Mouse (Mus musculus): Measurements from ENCODE around the gene Gm960.
"Not testable (repeated sequence)": the region's sequence is repeated elsewhere in the genome, so short reads cannot be mapped to it uniquely, and the experiment has no call there.

Gene Gm960

DNA sequence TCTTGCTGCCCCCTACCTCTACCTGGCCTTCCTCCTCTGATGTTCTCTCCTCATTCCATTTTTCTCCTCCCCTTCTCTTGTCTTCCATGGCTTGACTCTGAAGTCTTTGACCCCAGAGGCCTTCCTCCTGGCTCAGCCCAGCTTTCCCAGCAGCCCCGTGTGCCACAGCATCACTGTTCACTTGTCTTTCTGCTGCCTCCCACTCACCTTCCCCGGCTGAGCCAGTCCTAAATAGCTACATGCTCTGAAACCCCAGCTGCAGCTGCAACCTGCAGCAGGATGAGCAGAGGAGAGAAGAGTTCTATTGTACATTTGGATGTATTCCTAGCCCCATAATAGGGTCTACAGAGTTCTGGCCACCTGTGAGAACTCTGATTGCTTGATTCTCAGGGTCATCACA, 111.0 kb downstream of the Gm960 start:
- DNase-seq = no peak

GRCm38 (mm10) chr19:4586783-4587182, 111.7 kb downstream of the Gm960 start:
- DNase-seq = not testable (repeated sequence)

DNA sequence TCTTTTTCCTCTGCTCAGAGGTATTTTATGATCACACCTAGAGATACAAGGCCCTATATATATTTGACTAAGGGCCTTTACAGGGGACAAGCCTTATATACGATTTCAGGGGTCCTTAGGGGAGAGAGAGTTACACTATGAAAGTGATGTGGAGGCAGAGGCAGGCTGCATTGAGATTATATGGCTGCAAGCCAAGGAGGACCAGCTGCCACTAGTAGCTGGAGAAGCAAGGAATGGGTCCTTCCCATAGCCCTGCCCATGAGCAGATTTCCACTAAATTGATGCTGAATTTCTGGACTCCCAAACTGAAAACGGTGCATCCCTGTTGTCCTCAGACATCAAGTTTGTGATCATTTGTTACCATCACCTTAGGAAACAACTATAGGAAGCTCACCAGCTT, 114.6 kb downstream of the Gm960 start:
- no peak for DNase-seq

DNA sequence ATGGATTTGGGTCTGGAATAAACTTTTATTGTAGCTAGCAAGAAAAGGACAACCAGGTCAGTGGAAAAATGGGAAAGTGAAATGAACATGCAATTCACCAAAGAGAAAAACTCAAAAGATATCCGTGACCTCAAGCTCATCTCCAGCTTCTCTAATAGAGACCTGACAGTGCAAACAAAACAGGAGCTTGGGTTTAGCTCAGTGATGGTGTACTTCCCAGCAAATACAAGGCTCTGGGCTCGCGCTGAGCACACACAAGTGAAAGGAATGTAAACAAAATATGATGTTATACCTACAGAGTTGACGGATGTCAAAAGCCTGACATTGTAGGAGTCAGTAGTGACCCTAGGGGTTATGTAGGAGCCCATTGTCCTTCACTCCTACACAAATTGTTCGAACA, 119.2 kb downstream of the Gm960 start:
- no peak for DNase-seq

GRCm38 (mm10) chr19:4578799-4579198, 119.7 kb downstream of the Gm960 start:
- no peak for DNase-seq
